Mouse (Mus musculus) gastrocnemius, adult 8-10 months (tissue): ENCODE data around the gene Dcdc2c. TPM values are rescaled to one million over a fixed set of nuclear protein-coding genes. Genes with fewer than 3 reads are reported as not detected.

Experiments
- DNase-seq, 2 experiments: peaks; one replicate each; pipeline ENCODE4 v3.0.0; 2022; ENCODE audit warnings: low spot score in 2 of 2
- total RNA-seq, 4 experiments: library from RNA; stranded (reverse); gene quantifications; 2 replicates each; pipeline ENCODE4 v1.2.4; 2022

Gene Dcdc2c
- total RNA-seq, 4 experiments from 2014 or later: not detected

DNA sequence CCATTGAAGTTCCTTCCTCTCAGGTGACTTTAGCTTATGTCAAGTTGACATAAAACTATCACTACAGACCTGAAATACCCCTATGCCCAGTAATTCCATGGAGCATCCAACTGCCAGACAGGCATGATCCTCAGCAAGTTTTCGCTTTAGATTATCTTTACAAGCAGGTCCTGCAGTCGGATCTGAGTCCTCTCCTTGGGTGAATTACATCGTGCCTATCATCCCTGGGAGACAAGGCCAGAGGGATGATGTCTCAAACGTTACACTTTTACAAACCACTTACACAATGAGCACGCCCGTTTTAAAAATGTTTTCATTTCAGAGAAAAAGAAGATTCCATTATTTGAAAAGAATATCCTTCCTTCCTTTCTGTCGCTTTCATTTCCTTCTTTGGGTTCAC, 91.7 kb downstream of the Dcdc2c start:
- DNase-seq: no peak

DNA sequence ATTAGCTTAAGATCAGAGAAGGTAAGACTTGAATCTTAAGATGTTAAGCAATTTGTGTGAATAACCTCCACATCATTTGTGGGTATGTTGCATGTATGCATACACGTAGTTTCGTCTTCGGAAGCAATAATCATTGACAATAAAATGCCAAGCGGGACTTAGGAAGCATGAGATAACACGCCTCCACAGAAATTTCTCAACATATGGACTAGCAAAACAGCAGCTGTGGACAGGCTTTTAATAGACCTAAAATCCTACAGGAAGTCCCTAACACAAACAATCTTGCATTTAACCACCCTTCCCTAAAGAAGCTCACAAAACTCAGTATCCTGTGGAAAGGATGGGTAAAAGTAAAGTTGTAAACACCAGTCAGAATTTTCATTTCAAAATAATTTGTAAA, 93.4 kb downstream of the Dcdc2c start:
- DNase-seq: no peak

DNA sequence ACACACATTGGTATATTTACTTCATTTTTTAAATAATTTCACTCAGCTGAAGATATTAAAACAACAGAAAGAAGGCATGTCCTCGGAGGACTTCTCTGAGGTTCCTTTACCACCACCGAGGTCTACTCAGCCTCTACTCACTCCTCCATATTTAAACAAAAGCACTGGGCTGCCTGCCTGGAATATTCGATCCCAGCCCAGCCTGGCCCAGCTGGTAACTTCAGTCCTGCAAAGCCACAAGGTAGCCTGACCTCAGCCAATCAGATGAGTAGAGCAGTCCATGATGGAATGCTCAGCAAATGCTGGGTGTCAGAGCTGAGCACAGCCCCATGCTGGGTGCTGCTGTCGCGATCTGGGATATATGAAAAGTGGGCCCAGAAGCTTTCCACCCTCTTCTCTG, 115.7 kb downstream of the Dcdc2c start:
- DNase-seq: no peak

DNA sequence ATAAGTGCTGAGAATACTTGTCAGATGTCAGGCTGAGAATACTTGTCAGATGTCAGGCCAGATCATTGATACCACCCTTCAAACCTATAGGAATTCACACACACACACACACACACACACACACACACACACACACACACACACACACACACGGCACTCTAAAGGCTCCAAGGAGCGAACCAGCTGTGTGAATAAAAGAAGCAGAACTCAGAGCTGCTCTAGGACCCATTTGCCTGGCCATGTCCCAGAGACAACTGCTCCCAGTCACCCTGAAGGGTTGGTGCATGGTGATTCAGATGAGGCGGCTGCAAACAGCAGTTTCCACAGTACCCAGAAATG, 119.5 kb downstream of the Dcdc2c start:
- no peak for DNase-seq

DNA sequence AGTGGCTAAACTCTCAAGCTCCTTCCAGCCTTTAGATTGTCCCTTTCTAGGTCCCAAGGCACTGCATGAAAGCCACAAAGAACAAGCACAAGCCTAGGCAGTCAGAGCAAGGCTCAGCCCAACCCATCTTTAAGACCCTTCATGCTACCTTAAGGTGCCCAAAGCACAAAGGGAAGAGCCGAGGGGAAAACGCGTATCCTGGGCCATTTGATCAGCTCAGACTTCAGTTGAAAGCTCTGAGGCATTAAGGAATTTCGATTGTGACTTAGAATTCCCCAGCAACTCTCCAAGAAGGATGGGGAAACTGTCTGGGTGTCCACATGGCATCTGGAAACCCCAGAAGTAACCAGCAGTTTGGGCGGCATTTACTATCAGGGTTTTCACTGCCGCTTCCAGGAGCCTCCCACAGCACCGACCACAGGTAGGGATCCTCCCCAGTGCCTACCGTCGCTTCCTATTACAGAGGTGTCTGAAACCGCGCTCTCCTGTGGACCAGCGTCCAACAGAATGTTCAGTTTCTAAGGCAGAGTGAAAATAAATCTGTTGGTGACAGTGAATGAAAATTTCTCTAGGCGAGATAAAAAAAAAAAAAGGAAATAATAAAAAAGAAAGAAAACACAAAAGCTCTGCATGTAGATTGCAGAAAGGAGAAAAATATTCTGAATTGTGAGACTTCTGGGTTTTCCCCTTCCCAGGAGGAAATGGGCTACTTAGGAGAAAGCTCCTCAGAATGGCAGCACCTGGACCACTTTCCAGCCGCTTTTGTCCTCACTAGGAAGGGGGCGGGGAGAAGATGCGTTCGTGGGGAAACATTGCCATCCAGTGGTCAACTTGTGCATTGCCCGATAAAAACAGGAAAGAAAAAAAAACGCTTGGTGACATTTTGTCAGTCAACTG, 120.1 kb downstream of the Dcdc2c start:
- DNase-seq: no peak

DNA sequence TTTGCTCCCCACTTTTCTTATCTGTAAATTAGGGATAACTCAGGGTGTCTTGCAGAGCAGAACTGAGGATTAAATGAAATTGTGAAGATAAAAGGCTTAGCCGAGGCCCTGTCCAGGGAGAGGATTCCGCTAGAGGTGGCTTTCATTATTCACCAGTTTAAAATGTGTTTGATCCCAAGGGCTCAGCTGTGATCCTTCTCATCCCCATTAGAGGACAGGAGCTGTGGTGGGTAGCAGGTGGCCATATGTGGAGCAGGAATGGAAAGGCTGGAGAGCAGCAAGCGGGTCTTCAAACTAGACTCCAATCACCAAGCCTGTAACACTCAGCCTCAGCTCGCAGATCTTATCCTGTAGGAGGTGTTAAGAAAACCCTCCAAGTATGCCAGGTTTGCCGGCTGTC, 122.3 kb downstream of the Dcdc2c start:
- DNase-seq: no peak

DNA sequence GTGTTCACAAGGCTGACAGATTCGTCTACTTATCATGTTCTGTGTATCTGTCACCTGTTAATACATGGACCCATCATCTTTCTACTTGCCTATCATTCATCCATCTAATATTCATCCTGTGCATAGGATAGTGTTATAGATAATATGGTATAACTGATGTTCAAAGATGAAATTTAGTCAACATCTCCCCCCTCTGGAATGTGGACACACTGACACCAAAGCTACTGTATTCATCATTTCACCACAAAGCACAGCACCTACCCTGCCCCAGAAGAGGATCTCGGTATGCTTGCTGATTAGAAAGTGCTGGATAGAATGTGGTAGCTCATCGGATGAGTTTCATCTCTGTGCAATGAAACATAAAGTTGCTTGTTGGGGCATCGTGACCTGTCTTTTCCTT, 135.2 kb downstream of the Dcdc2c start:
- DNase-seq: no peak

DNA sequence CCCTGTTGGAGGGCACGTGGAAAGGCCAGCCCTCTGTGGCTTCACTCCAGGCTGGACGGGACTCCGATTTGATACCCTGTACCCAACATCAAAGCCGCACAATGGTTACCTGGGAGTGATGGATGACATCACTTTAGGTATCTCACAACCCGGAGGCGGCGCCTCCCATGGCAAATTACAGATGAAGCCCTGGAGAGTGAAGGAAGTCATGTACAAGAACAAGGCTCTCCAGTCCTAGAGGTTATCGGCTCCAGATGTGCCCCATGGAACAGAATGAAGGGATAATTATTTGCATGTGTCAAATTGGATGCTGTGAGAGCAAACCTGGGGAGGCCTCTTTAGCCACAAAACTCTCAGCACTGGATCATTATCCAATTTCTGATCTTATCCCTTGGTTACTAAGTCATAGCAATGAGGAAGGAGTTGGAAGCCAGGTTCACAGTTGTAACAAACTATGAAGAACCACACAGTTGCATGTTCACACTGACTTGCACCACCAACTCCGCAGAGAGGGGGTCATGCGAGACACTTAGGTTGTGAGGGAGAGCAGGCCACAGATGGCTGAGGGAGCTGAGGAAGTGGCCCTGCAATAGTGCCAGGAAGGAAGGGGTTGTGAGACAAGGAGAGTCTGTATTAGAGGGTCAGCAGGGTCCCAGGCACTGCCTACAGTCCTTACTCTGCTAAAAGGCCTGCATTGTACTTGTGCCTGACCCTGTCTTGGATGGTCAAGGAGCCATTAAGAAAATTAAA, 144.4 kb downstream of the Dcdc2c start:
- DNase-seq: no peak

DNA sequence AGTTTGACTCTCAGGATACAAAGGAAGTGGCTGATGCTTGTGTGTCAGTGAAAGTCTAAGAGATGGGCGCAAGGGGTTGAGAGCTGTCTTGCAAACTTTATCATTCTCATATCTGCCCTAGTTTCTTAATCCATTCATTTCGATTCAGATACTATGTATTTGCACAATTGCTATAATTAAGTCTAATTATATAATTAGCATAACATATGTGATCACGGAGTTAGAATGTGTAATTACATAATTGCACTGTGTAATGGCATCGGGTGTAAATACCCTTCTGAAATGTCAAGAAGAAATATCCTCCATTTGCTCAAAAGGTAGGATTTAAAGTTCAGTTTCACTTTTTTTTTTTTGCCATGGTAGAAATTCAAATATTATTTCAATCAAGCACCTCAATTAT, 149.9 kb downstream of the Dcdc2c start:
- DNase-seq: no peak

DNA sequence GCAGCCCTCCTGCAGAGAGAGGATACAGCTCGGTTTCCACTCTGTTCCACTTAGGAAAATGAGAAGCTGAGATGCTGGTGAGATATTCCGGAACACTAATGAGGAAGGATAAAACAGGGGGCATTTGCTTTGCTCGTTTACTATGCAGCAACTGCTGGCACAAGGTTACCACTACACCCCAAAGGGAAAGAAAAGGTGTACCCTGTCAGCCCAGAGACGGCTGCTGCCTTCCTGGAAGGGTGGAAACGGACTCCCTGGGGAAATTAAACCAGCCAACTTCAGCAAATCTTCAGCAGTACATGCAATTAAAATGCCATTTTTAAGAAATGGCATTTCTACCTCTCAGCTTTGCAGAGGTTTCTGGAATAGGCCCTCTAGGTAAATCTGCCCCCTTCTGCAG, 150.8 kb downstream of the Dcdc2c start:
- no peak for DNase-seq

DNA sequence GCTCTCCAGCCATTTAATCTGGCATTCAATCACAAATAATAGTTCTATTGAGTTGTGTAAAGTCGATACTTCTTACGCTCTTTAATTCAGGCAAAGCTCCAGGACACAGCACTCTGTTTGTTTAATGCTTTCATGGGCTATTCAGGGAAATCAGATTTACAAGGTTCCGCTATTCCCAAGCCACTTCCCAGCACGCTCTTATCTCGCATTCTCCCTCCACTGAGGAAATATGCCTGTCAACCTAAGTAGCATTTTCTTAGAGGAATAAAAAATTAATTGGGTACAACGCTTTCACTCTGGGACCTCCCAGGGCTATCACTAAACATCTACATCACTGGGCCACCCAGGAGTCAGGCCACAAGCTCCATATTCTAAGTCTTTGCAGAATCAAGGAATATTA, 160.1 kb downstream of the Dcdc2c start:
- DNase-seq: no peak

Other genes starting within 250 kb of the Dcdc2c start
- not detected for gene Allc, start 30.1 kb upstream of the Dcdc2c start, total RNA-seq
- gene Colec11, start 71.0 kb upstream of the Dcdc2c start, total RNA-seq: under 1 TPM in 3 of 4 experiments, not detected in 1; 0.29 to 0.46 (median 0.34) TPM
- gene Rps7, start 83.6 kb upstream of the Dcdc2c start, total RNA-seq: 100 to 1,000 TPM; 161 to 241 (median 222) TPM
- gene Rnaseh1, start 97.2 kb upstream of the Dcdc2c start, total RNA-seq: 1 to 10 TPM; 5.1 to 8.7 (median 7.2) TPM
- gene Adi1, start 122.8 kb upstream of the Dcdc2c start, total RNA-seq: 100 to 1,000 TPM in 2 of 4 experiments, 10 to 100 TPM in 2; 81.5 to 137 (median 98.1) TPM
- gene Trappc12, start 198.1 kb upstream of the Dcdc2c start, total RNA-seq: 10 to 100 TPM; 17.1 to 18.7 (median 18.0) TPM
- 1 to 10 TPM; 6.5 to 8.3 (median 7.5) TPM for gene Eipr1, start 199.4 kb upstream of the Dcdc2c start, total RNA-seq